Mouse (Mus musculus) forebrain, embryonic 11.5 days (tissue): ENCODE measurements at regions not wholly inside any gene's neighbourhood (a gene's known extent, or its start where the extent isn't known, plus 50 kb on each side); places are given as distances from the start of the nearest gene placed in this dataset.

ENCODE experiments used
- ATAC-seq: fragments of 200-750 bp; cut with Nextera tagmentation; replicated peaks from 2 replicates; pipeline ENCODE4 v1.8.0; 2017; ENCODE audit warnings: moderate TSS enrichment; ENCODE audit not compliant: low FRiP score
- DNase-seq: peaks from one replicate; pipeline ENCODE4 v3.0.0-alpha.2; 2017; ENCODE audit warnings: low spot score
- H3K27ac ChIP-seq: fragments of 300-500 bp; sonication (generic); 2 replicates; pipeline ENCODE4 v1.5.1; 2014; ENCODE audit warnings: low read depth, low read length
- H3K27me3 ChIP-seq: fragments of 300-500 bp; sonication (generic); 2 replicates; pipeline ENCODE4 v1.6.1; 2014; ENCODE audit warnings: mild to moderate bottlenecking, low read length, mixed read lengths; ENCODE audit not compliant: control insufficient read depth, insufficient read depth
- H3K36me3 ChIP-seq: fragments of 300-500 bp; sonication (generic); 2 replicates; pipeline ENCODE4 v1.6.1; 2014; ENCODE audit warnings: mild to moderate bottlenecking, low read length, moderate library complexity, mixed read lengths; ENCODE audit not compliant: control insufficient read depth, insufficient read depth
- H3K4me1 ChIP-seq: fragments of 300-500 bp; sonication (generic); replicated peaks from 2 replicates; pipeline ENCODE4 v1.6.1; 2014; ENCODE audit warnings: low read length, mixed read lengths; ENCODE audit not compliant: control insufficient read depth, insufficient read depth
- H3K4me2 ChIP-seq: fragments of 300-500 bp; sonication (generic); 2 replicates; pipeline ENCODE4 v1.6.1; 2014; ENCODE audit warnings: low read depth, mild to moderate bottlenecking, low read length, moderate library complexity, mixed read lengths; ENCODE audit not compliant: severe bottlenecking
- H3K4me3 ChIP-seq: fragments of 300-500 bp; sonication (generic); 2 replicates; pipeline ENCODE4 v1.5.1; 2014; ENCODE audit warnings: low read depth, low read length
- H3K9ac ChIP-seq: fragments of 300-500 bp; sonication (generic); 2 replicates; pipeline ENCODE4 v1.6.1; 2014; ENCODE audit warnings: low read length
- H3K9me3 ChIP-seq: fragments of 300-500 bp; sonication (generic); 2 replicates; pipeline ENCODE4 v1.6.1; 2016; ENCODE audit warnings: low read length, mixed read lengths; ENCODE audit not compliant: control insufficient read depth

DNA sequence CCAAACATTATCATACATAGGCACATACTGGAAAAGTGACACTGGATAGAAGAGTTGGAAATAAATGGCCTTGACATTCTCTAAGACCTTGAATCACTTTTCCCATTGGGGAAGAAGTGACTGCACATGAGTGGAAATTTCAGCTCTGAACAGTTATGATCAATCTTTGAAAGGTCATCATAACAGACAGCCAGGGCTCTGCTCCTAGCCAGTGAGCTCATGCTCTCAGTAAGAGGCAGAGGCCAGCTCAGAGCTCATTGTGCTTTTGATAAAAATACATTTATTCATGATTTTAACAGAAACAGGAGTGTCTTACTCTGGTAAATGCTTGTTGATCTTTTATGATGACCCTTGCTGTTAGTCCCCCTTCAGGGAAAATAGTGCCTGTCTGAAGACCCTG lies 328.9 kb downstream of the Gria2 start:
- no peak for ATAC-seq

More for the DNA sequence above, 328.9 kb downstream of the Gria2 start:
- Histone ChIP-seq H3K36me3 (no peaks in the 10 kb centered on the region), H3K9ac (no peak overlapping the region), H3K4me2 (no peak overlapping the region), H3K27ac (no peak overlapping the region), H3K4me1 (no peaks in the 10 kb centered on the region), H3K9me3 (no peaks in the 10 kb centered on the region), H3K27me3 (no peaks in the 10 kb centered on the region), H3K4me3 (no peak overlapping the region)
- DNase-seq: no peak
